16 mouse cellular contexts compared by ENCODE assay signal in genomic region chr4:149304466-149304865, GRCm38 (mm10). TPM values are rescaled to one million over a fixed set of nuclear protein-coding genes. Genes with fewer than 3 reads are reported as not detected.
DNase-seq lines count a peak whose midpoint lies in the region; ATAC-seq and TF ChIP-seq lines count a peak whose summit lies in the region.
"Had no signal": no experiment of that assay in that cellular context is flagged by ENCODE, and none has a peak within 500 bp of the region (broad histone marks: within the 10 kb centered on the region; RNA-seq: fewer than 3 reads in every experiment).

No protein-coding gene starts in this region.

- no peaks in the 10 kb centered on the region for H3K9me3 ChIP-seq in liver, postnatal 0 days (ENCODE audit: low read length)
- no peaks in the 10 kb centered on the region for H3K9me3 ChIP-seq in liver, embryonic 11.5 days (ENCODE audit: control insufficient read depth, low read length)
- H3K9me3 ChIP-seq in forebrain, embryonic 16.5 days (ENCODE audit: control insufficient read depth, low read length), result no peaks in the 10 kb centered on the region
- H3K9me3 ChIP-seq in midbrain, postnatal 0 days (ENCODE audit: low read length), result no peaks in the 10 kb centered on the region

- 49% methylated on average over 1 of the region's 1 CpGs for WGBS in liver, postnatal 0 days (ENCODE audit: insufficient replicate concordance)
- 71% methylated on average over 1 of the region's 1 CpGs for WGBS in liver, embryonic 11.5 days
- WGBS in forebrain, embryonic 16.5 days, result 48% methylated on average over 1 of the region's 1 CpGs
- WGBS in midbrain, postnatal 0 days, result 65% methylated on average over 1 of the region's 1 CpGs

- intact Hi-C loops in gastrocnemius, adult 2 months (cut with DNase I), result loop anchor here (2.0 kb wide), 1 partner anchor 18 kb away; no protein-coding TSS in a partner anchor
- intact Hi-C loops in gastrocnemius, postnatal 14 days (cut with DNase I; ENCODE audit: low total_unique reads), result no loop called here

- H3K4me1 ChIP-seq in liver, postnatal 0 days (ENCODE audit: insufficient read depth), result peaks cover 21% of the 10 kb centered on the region
- peaks cover 6% of the 10 kb centered on the region for H3K4me1 ChIP-seq in liver, embryonic 11.5 days (replicated peaks; ENCODE audit: control insufficient read depth, insufficient read depth, low read length)
- H3K4me1 ChIP-seq in forebrain, embryonic 16.5 days (replicated peaks; ENCODE audit: control insufficient read depth, insufficient read depth, low read length), result peaks cover 53% of the 10 kb centered on the region
- H3K4me1 ChIP-seq in midbrain, postnatal 0 days (ENCODE audit: insufficient read depth, low read length), result peaks cover 36% of the 10 kb centered on the region

- no peak for ATAC-seq in liver, postnatal 0 days
- ATAC-seq in liver, embryonic 11.5 days (replicated peaks; ENCODE audit: low FRiP score), result no peak
- no peak for ATAC-seq in forebrain, embryonic 16.5 days
- ATAC-seq in midbrain, postnatal 0 days (ENCODE audit: low FRiP score), result no peak

- no peak for TF ChIP-seq EP300 in liver, postnatal 0 days (IDR thresholded peaks at IDR 0.05; ENCODE audit: low read depth)

- H3K4me2 ChIP-seq in liver, postnatal 0 days (ENCODE audit: low read depth, low read length), result peak overlapping the region; percentile 9; the same call in 1 of the 2 replicates
- no peak overlapping the region for H3K4me2 ChIP-seq in liver, embryonic 11.5 days
- H3K4me2 ChIP-seq in forebrain, embryonic 16.5 days (ENCODE audit: low read length), result peak overlapping the region; percentile 32
- peak overlapping the region; percentile 37 for H3K4me2 ChIP-seq in midbrain, postnatal 0 days (ENCODE audit: low read depth, low read length, poor library complexity, severe bottlenecking)
- H3K4me2 ChIP-seq: heart, embryonic 11.5 days; lung, embryonic 14.5 days had no signal

- no peak overlapping the region for H3K9ac ChIP-seq in liver, postnatal 0 days (replicated peaks)
- H3K9ac ChIP-seq in liver, embryonic 11.5 days (ENCODE audit: low read depth, low read length), result no peak overlapping the region
- no peak overlapping the region for H3K9ac ChIP-seq in forebrain, embryonic 16.5 days (replicated peaks; ENCODE audit: low read depth, low read length)
- no peak overlapping the region for H3K9ac ChIP-seq in midbrain, postnatal 0 days (replicated peaks; ENCODE audit: low read length, poor library complexity, severe bottlenecking)
- H3K9ac ChIP-seq: lung, embryonic 14.5 days had no signal

- H3K4me3 ChIP-seq in gastrocnemius, adult 2 months, result peak overlapping the region; percentile 92
- no peak overlapping the region for H3K4me3 ChIP-seq in liver, postnatal 0 days (ENCODE audit: low read depth, low read length)
- no peak overlapping the region for H3K4me3 ChIP-seq in liver, embryonic 11.5 days (ENCODE audit: low read depth, low read length)
- no peak overlapping the region for H3K4me3 ChIP-seq in forebrain, embryonic 16.5 days (replicated peaks; ENCODE audit: low read length)
- H3K4me3 ChIP-seq in midbrain, postnatal 0 days (ENCODE audit: low read depth, low read length), result peak overlapping the region; percentile 5; the same call in 1 of the 2 replicates
- H3K4me3 ChIP-seq: myocyte had no signal

- H3K36me3 ChIP-seq in liver, postnatal 0 days (replicated peaks; ENCODE audit: insufficient read depth, low read length), result no peaks in the 10 kb centered on the region
- no peaks in the 10 kb centered on the region for H3K36me3 ChIP-seq in liver, embryonic 11.5 days (ENCODE audit: control insufficient read depth, insufficient read depth, low read length)
- H3K36me3 ChIP-seq in forebrain, embryonic 16.5 days (ENCODE audit: control insufficient read depth, insufficient read depth), result no peaks in the 10 kb centered on the region
- H3K36me3 ChIP-seq in midbrain, postnatal 0 days (ENCODE audit: insufficient read depth, low read length), result no peaks in the 10 kb centered on the region

- peak overlapping the region; percentile 97 for H3K27ac ChIP-seq in gastrocnemius, adult 2 months
- H3K27ac ChIP-seq in liver, postnatal 0 days (ENCODE audit: low read depth), result peak overlapping the region; percentile 36; the same call in 1 of the 2 replicates
- no peak overlapping the region for H3K27ac ChIP-seq in liver, embryonic 11.5 days (ENCODE audit: low read depth, low read length)
- H3K27ac ChIP-seq in forebrain, embryonic 16.5 days (ENCODE audit: low read length), result no peak overlapping the region
- H3K27ac ChIP-seq in midbrain, postnatal 0 days (ENCODE audit: low read depth, low read length), result no peak overlapping the region

- no peak for DNase-seq in gastrocnemius, adult 2 months
- DNase-seq in gastrocnemius, postnatal 14 days, result no peak
- no peak for DNase-seq in liver, postnatal 0 days
- DNase-seq in liver, embryonic 11.5 days (ENCODE audit: low spot score), result no peak
- DNase-seq in midbrain, postnatal 0 days (ENCODE audit: low spot score), result no peak
- no peak for DNase-seq in cerebellum, postnatal 10 days
- DNase-seq in layer of hippocampus, adult 18-20 months (ENCODE audit: low spot score in 2 of 2), result no peak
- DNase-seq: cerebellum, adult 11-12 months; gastrocnemius, postnatal 25 days; heart, postnatal 4 days; kidney, adult 11 months; kidney, postnatal 14 days; lung, embryonic 14.5 days had no signal

- no peak for TF ChIP-seq CTCF in gastrocnemius, adult 2 months (IDR thresholded peaks at IDR 0.05)
- TF ChIP-seq CTCF in liver, postnatal 0 days (IDR thresholded peaks at IDR 0.05; ENCODE audit: low read depth), result no peak
- no peak for TF ChIP-seq CTCF in midbrain, postnatal 0 days (IDR thresholded peaks at IDR 0.05)

- peaks cover 4% of the 10 kb centered on the region for H3K27me3 ChIP-seq in liver, postnatal 0 days (ENCODE audit: insufficient read depth, low read length)
- H3K27me3 ChIP-seq in liver, embryonic 11.5 days (replicated peaks; ENCODE audit: control insufficient read depth, insufficient read depth, low read length), result no peaks in the 10 kb centered on the region
- no peaks in the 10 kb centered on the region for H3K27me3 ChIP-seq in forebrain, embryonic 16.5 days (replicated peaks; ENCODE audit: control insufficient read depth, insufficient read depth, low read length)
- no peaks in the 10 kb centered on the region for H3K27me3 ChIP-seq in midbrain, postnatal 0 days (ENCODE audit: insufficient read depth, low read length)

RNA-seq across cellular contexts. Expression of gene Kif1b, which starts 3.0 kb away (rescaled TPM):
- total RNA-seq in gastrocnemius, adult 2 months (2021), result 100 to 1,000 TPM; 256 to 358 TPM
- 100 to 1,000 TPM; 221 to 265 TPM for total RNA-seq in gastrocnemius, postnatal 14 days (2021)
- polyA plus RNA-seq in liver, postnatal 0 days (2015; fragmentation: Nextera tagmentation; extraction: Ambion mirVana), result 6.9 and 8.9 TPM in 2 replicates
- 13.9 and 14.8 TPM in 2 replicates for polyA plus RNA-seq in liver, embryonic 11.5 days (2014; fragmentation: Nextera tagmentation; extraction: Ambion mirVana)
- polyA plus RNA-seq in forebrain, embryonic 16.5 days (2015; fragmentation: Nextera tagmentation; extraction: Ambion mirVana), result 125 and 131 TPM in 2 replicates
- total RNA-seq in midbrain, postnatal 0 days (2014; rRNA removed), result 308 and 425 TPM in 2 replicates
- polyA plus RNA-seq in midbrain, postnatal 0 days (2015; fragmentation: Nextera tagmentation; extraction: Ambion mirVana), result 183 and 215 TPM in 2 replicates
- 100 to 1,000 TPM; 383 to 410 TPM for total RNA-seq in layer of hippocampus, adult 18-20 months (2021)

Comparison
In these comparisons a context has a peak if more than half of its experiments do, and no peak if none do; other contexts are left out.
1. H3K27ac ChIP-seq: peak in gastrocnemius, adult 2 months (single experiment) and liver, postnatal 0 days (single experiment); none in liver, embryonic 11.5 days (single experiment), forebrain, embryonic 16.5 days (single experiment) and midbrain, postnatal 0 days (single experiment).
2. H3K4me3 ChIP-seq: peak in gastrocnemius, adult 2 months (single experiment) and midbrain, postnatal 0 days (single experiment); none in liver, postnatal 0 days (single experiment), liver, embryonic 11.5 days (single experiment) and forebrain, embryonic 16.5 days (single experiment).